Mouse (Mus musculus) fat pad, adult 2 months (tissue): ENCODE results near the gene Lypla2.

ENCODE experiments used
- DNase-seq: peaks from one replicate; pipeline ENCODE4 v3.0.0-alpha.2; 2011; ENCODE audit warnings: low read depth, low spot score; ENCODE audit errors: extremely low read depth

Lypla2 gene

GRCm38 (mm10) chr4:135972911-135973811 is 735 bp upstream of the Lypla2 start:
- no peak for DNase-seq

DNA sequence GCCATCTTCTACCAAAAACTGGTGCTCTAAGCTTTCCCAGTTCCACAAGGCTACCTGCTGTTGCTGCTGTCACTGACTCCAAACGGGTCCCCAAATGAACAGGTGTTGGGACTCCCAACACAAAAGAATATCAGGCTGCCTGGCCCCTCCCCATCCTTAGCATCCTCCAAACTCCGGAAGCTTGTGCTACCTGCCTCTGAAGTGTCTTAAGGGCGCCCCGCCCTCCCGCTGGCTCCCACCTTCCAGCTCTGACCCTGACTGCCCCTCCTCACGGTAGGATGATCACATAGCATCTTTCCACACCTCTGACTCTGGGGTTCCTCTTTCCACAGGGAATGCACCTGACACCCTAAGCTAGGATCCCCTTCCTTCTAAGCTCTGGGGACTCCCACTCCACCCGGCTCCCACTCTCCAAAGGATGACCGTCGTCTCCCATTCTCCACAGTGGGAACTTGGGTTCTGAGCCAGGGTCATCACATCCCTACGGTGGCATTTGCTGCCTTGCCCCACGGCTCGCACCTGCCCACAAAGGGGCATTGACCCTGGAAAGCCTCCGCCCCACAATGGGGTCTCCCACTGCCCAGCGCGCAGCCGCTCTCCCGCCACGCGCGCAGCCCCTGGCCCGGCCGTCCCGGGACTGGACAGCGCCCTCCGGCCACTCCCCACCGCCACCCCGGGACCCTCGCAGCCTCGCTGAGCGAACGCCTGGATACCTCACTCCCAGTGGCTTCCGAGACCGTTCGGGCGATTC is 446 bp downstream of the Lypla2 start:
- DNase-seq: no peak

DNA sequence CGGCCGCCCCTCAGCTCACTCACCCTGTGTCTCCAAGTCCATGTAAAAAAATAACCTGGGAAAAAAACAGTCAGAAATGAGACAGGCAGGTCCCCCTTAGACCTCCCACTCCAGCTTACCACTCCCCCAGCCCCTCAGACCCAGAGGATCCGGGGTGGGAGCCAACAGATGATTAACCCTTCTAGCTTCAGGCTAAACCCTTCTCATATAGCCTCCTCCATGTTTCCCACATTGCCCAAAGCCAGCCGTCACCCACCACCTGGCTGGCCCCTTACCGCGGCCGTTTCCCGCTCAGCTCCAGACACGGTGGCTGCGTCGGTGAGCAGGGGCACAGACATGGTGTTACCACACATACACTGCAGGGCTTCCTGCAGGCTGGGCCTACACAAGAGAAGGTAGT is 1.8 kb downstream of the Lypla2 start:
- DNase-seq: no peak

DNA sequence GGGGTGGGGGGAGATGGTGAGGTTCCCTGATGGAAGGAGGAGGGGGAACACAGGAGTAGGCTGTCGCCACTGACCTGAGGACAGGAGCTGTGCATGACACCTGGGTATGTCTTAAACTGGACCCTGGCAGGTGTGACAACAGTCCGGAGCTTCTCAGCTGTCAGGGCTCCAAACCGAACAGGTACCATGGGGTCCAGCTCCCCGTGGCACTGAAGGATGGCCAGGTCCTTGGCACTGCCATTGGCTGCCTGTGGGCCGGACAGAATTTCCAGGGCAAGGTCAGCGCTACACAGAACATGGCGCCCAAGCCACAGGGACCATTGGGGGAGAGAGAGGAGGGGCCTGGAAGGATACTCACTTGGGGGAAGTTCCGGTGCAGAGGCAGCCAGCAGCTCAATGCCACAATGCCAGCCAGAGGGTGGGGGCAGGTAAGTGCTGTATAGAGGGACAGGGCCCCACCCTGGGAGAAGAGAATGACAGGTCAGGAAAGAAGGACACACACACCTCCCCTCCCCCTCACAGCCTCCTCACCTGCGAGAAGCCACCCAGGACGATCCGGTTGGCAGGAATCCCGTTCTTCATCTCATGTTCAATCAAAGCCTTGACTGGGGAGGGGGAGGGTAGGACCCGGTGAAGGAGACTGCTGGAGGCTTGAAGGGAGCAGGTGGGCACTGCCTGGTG is 3.2 kb downstream of the Lypla2 start:
- DNase-seq: no peak

- no peak for DNase-seq
Measured at GRCm38 (mm10) chr4:135968271-135968869, 4.1 kb downstream of the Lypla2 start.

DNA sequence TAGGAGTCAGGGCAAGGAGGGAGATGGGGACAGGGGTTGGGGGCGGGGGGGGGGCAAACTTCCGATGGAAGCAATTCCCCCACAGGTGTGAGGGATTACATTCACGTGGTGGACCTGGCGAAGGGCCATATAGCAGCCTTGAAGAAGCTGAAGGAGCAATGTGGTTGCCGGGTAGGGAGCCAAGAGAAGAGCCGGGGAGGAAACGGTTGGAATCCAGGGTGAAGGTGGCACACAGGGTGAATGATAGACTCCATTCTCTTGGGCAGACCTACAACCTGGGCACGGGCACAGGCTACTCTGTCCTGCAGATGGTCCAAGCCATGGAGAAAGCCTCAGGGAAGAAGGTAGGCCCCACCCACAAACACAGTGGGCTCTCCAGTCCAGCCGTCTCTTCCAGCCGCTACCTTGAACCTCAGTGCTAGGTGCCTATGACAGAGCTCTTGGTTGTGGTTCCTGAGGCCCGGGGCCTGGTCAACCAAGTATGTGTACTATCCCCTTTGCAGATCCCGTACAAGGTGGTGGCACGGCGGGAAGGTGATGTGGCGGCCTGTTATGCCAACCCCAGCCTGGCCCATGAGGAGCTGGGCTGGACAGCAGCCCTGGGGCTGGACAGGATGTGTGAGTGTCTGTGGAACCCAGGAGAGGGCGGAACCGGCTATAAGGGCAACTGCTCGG is 5.2 kb downstream of the Lypla2 start:
- no peak for DNase-seq

- no peak for DNase-seq
Measured at GRCm38 (mm10) chr4:135966283-135966682, 6.1 kb downstream of the Lypla2 start.

GRCm38 (mm10) chr4:135965113-135965512 is 7.3 kb downstream of the Lypla2 start:
- DNase-seq: no peak

GRCm38 (mm10) chr4:135964426-135964825 is 8.0 kb downstream of the Lypla2 start:
- peak; percentile 54 for DNase-seq

DNA sequence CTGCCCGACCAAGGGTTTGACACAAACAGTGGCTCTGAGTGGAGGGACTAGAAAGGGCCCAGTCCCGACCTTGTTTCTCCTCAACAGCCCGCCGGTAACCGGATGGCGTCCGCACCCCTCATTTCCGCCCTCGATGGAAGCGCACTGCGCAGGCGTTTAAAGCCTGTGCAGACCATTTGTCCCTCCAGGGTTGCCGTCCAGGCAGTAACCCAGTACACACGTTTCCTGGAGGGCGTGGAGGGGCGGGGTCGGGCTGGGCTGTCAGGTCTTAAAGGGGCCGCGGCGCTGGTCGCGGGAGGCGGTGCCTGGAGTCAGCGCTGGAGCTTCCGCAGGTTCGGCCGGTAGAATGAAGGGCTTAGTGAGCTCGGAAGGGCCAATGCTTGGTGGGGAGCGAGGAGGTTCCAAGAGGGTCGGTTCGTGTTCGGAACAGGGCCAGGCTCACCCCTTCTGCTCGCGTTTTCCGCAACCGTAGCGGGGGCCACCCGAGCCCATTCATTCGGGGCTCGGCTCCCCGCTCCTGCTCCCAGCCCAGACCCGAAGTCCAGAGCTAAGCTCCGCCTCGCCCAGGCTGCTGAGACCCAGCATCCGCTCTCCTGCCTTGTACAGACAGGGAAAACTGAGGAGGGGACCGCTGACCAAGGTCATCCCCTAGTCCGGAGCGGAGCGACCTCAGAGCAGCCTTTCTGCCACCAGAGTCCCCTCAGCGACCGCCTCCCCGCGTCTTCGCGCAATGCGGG is 8.8 kb downstream of the Lypla2 start, which contains the start of gene Gale:
Gene Gale (plus strand): TSS at position 271 of the 737 bp plus-strand sequence.
- peak; percentile 77 for DNase-seq

DNA sequence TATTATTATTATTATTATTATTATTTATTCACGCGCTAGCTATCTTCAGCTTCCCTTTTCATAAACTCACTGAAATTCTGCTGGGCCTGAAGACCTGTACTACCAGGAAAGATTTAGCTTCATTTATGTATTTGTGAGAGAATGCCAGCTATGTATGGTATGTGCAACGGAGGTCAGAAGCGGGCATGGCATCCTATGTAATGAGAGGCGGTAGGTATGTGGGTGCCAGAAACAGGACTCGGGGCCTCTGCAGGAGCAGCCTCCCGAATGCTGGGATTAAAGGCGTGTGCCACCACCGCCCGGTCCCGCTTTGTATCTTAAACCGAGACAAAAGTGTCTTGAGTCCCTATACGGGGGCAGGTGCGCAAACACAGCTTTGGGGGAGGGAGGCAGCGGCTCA is 9.5 kb downstream of the Lypla2 start:
- no peak for DNase-seq

GRCm38 (mm10) chr4:135962198-135962597 is 10.2 kb downstream of the Lypla2 start:
- no peak for DNase-seq

- DNase-seq: no peak
Measured at GRCm38 (mm10) chr4:135961709-135962108, 10.7 kb downstream of the Lypla2 start.

DNA sequence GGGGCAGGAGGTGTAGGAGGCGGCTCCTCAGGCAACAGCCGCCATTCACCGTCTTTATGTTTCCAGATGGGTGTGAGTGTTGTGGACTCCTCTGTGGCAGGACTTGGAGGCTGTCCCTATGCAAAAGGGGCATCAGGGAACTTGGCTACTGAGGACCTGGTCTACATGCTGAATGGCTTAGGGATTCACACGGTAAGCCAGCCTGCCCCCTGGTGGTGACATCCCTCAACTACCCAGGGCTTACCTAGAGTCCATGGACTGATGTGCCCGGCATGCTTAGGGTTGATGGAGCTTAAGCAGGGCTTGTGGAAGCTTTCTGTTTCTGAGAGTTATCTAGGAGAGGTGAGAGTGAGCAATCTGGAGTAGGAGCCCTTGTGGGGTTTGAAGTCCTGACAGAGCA is 11.7 kb downstream of the Lypla2 start:
- no peak for DNase-seq

DNA sequence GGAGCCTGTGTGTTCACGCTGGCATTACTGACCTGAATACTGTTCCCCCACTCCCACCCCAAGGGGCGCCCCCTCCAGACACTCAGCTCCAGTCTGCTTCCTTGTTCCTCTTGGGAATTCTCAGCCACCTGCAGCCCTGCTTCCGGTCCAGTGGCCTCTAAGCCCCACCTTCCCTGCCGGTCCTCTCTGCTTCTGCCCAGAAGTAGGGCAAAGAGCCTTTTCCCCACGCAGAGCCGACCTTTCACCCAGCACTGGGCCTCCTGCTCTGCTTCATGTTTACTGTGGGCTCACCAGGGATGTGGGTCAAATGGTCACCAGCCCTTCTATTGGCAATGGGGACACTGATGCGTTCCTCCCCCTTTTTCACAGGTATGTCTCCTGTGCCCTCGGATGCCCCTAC is 14.1 kb downstream of the Lypla2 start:
- no peak for DNase-seq

DNA sequence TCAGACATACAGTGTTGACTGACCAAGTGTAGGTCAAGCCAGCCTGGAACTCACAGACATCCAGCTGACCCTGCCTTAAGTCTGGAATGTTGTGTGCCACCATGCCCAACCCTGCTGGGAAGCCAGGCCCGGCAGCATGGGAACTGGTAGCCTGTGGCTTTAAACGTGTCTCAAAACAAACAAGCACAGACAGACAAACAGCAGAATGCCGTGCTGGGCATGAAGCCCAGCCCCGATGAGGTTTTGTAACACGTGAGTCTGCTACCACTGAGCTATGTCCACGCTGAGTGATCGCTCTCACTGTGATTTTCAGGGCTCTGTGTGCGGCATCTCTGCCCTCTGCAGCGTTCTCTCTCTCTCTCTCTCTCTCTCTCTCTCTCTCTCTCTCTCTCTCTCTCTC is 16.5 kb downstream of the Lypla2 start:
- DNase-seq: no peak

- DNase-seq: no peak
Measured at GRCm38 (mm10) chr4:135954241-135954640, 18.2 kb downstream of the Lypla2 start.

- no peak for DNase-seq
Measured at GRCm38 (mm10) chr4:135953179-135953578, 19.2 kb downstream of the Lypla2 start.

- DNase-seq: no peak
Measured at GRCm38 (mm10) chr4:135951505-135951904, 20.9 kb downstream of the Lypla2 start.

DNA sequence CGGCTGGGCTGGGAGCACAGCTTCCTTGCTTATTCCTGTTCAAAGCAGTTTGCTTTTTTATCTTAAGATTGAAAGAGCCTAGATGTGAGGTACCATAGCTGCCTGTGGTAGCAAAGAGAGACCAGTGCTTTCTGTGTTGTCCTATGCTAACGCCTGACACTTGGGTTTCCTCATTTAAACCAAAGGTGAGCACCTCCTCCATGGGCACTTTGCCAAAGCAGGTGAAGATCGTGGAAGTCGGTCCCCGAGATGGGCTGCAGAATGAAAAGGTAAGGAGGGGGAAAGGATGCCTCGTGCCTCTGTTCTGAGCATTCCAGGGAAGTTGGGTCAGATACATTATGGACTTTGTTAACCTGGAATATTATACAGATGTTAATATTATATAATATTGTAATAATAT is 22.1 kb downstream of the Lypla2 start:
- no peak for DNase-seq
